Mouse (Mus musculus): ENCODE measurements around the gene Shox2.

Gene Shox2

GRCm38 (mm10) chr3:66970261-66970660 is 11.3 kb downstream of the Shox2 start:
- in situ Hi-C loops (cut with MboI; ENCODE audit: low pct_unique_long_range_greater_than_20kb in 1 of 2, low sequenced_read_pairs in 2 of 2, unreplicated experiment in 1 of 2): no loop called here

- in situ Hi-C loops (cut with MboI; ENCODE audit: low pct_unique_long_range_greater_than_20kb in 1 of 2, low sequenced_read_pairs in 2 of 2, unreplicated experiment in 1 of 2): no loop called here
Observed at GRCm38 (mm10) chr3:66967508-66967907, 14.1 kb downstream of the Shox2 start.

- in situ Hi-C loops (cut with MboI; ENCODE audit: low pct_unique_long_range_greater_than_20kb in 1 of 2, low sequenced_read_pairs in 2 of 2, unreplicated experiment in 1 of 2): no loop called here
Observed at GRCm38 (mm10) chr3:66964884-66965283, 16.7 kb downstream of the Shox2 start.

- in situ Hi-C loops (cut with MboI; ENCODE audit: low pct_unique_long_range_greater_than_20kb in 1 of 2, low sequenced_read_pairs in 2 of 2, unreplicated experiment in 1 of 2): no loop called here
Observed at GRCm38 (mm10) chr3:66959972-66960371, 21.6 kb downstream of the Shox2 start.

- in situ Hi-C loops (cut with MboI; ENCODE audit: low pct_unique_long_range_greater_than_20kb in 1 of 2, low sequenced_read_pairs in 2 of 2, unreplicated experiment in 1 of 2): no loop called here
Observed at GRCm38 (mm10) chr3:66955126-66955525, 26.4 kb downstream of the Shox2 start.

GRCm38 (mm10) chr3:66939675-66940074 is 41.9 kb downstream of the Shox2 start:
- in situ Hi-C loops (cut with MboI; ENCODE audit: low pct_unique_long_range_greater_than_20kb in 1 of 2, low sequenced_read_pairs in 2 of 2, unreplicated experiment in 1 of 2): no loop called here

GRCm38 (mm10) chr3:66922436-66922835 is 59.1 kb downstream of the Shox2 start:
- in situ Hi-C loops (cut with MboI; ENCODE audit: low pct_unique_long_range_greater_than_20kb in 1 of 2, low sequenced_read_pairs in 2 of 2, unreplicated experiment in 1 of 2): no loop called here
